Mouse (Mus musculus) left cerebral cortex, adult 8-10 months (tissue): ENCODE results near the gene Rgl1. TPM values are rescaled to one million over a fixed set of nuclear protein-coding genes. Genes with fewer than 3 reads are reported as not detected.

ENCODE experiments used
- DNase-seq, 2 experiments: peaks; one replicate each; pipeline ENCODE4 v3.0.0; 2022; ENCODE audit warnings: low spot score in 2 of 2
- total RNA-seq, 4 experiments: library from RNA; stranded (reverse); gene quantifications; 2 replicates each; pipeline ENCODE4 v1.2.4; 2022

The Rgl1 gene
- total RNA-seq, 4 experiments from 2014 or later: 100 to 110 (median 103) TPM

- no peak for DNase-seq
Measured at GRCm38 (mm10) chr1:152518971-152519370, 247.2 kb downstream of the Rgl1 start.

- DNase-seq: no peak
Measured at GRCm38 (mm10) chr1:152517057-152517570, 249.0 kb downstream of the Rgl1 start.

- no peak for DNase-seq
Measured at GRCm38 (mm10) chr1:152514256-152514655, 251.9 kb downstream of the Rgl1 start.

- DNase-seq: no peak
Measured at GRCm38 (mm10) chr1:152511237-152511636, 254.9 kb downstream of the Rgl1 start.

GRCm38 (mm10) chr1:152508481-152509220 is 257.5 kb downstream of the Rgl1 start:
- DNase-seq: no peak

- DNase-seq: no peak
Measured at GRCm38 (mm10) chr1:152506726-152507125, 259.4 kb downstream of the Rgl1 start.

- DNase-seq: no peak
Measured at GRCm38 (mm10) chr1:152506175-152506574, 260.0 kb downstream of the Rgl1 start.

- no peak for DNase-seq
Measured at GRCm38 (mm10) chr1:152499802-152500201, 266.3 kb downstream of the Rgl1 start.

- no peak for DNase-seq
Measured at GRCm38 (mm10) chr1:152497581-152497980, 268.6 kb downstream of the Rgl1 start.

GRCm38 (mm10) chr1:152496831-152497230 is 269.3 kb downstream of the Rgl1 start:
- no peak for DNase-seq

GRCm38 (mm10) chr1:152492258-152492657 is 273.9 kb downstream of the Rgl1 start:
- DNase-seq: no peak

GRCm38 (mm10) chr1:152490842-152491241 is 275.3 kb downstream of the Rgl1 start:
- no peak for DNase-seq

GRCm38 (mm10) chr1:152476126-152476525 is 290.0 kb downstream of the Rgl1 start:
- DNase-seq: no peak

- DNase-seq: peak in 1 of 2 experiments; percentile 36
Measured at GRCm38 (mm10) chr1:152468443-152468842, 297.7 kb downstream of the Rgl1 start.

Other genes starting within 250 kb of the Rgl1 start
- gene Apobec4, start 15.8 kb downstream of the Rgl1 start, total RNA-seq: not detected
- 10 to 100 TPM; 70.5 to 87.7 (median 83.5) TPM for gene Arpc5, start 191 bp upstream of the Rgl1 start, total RNA-seq
- 10 to 100 TPM in 1 of 4 experiments, 1 to 10 TPM in 3; 3.7 to 10.2 (median 6.4) TPM for gene Ncf2, start 33.8 kb upstream of the Rgl1 start, total RNA-seq
- 10 to 100 TPM; 81.6 to 88.9 (median 83.4) TPM for gene Smg7, start 136.3 kb upstream of the Rgl1 start, total RNA-seq
- 100 to 1,000 TPM; 152 to 174 (median 163) TPM for gene Nmnat2, start 188.6 kb upstream of the Rgl1 start, total RNA-seq